Mouse (Mus musculus): ENCODE measurements around the gene Kif2c.

Gene Kif2c

DNA sequence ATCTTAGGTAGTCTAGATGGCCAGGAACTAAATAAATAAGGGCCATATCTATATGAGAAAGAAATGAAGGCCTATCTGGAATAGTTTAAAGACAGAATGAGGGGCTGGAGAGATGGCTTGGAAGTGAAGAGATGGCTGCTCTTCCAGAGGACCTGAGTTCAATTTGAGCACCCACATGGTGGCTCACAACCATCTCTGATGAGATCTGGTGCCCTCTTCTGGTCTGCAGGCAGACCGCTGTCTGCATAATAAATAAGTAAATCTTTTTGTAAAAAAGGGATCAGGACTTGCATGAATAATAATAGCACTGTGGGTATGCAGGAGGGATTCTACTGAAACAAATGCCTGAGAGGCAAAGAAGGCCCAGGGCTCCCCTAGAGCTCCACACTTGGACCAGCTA, 69.2 kb downstream of the Kif2c start:
- no peak for DNase-seq

DNA sequence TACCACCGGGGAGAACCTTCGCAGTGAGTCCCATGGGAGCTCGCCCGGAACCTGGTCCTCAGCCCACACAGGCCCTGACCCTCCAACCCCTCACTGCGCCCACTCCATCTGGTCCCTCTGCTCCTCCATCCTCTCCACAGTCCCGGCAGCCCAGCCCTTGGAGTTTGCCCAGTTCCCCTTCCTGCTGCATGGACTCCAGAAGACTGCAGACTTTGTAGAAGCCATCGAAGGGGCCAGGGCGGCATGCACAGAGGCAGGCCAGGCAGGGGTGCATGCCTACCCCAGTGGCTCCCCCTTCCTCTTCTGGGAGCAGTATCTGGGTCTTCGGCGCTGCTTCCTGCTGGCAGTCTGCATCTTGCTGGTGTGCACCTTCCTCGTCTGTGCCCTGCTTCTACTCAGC, 71.5 kb downstream of the Kif2c start:
- no peak for DNase-seq

GRCm38 (mm10) chr4:117110249-117110648, 72.2 kb downstream of the Kif2c start:
- DNase-seq, result no peak
